18 mouse cellular contexts compared by ENCODE assay signal in the genomic region with DNA sequence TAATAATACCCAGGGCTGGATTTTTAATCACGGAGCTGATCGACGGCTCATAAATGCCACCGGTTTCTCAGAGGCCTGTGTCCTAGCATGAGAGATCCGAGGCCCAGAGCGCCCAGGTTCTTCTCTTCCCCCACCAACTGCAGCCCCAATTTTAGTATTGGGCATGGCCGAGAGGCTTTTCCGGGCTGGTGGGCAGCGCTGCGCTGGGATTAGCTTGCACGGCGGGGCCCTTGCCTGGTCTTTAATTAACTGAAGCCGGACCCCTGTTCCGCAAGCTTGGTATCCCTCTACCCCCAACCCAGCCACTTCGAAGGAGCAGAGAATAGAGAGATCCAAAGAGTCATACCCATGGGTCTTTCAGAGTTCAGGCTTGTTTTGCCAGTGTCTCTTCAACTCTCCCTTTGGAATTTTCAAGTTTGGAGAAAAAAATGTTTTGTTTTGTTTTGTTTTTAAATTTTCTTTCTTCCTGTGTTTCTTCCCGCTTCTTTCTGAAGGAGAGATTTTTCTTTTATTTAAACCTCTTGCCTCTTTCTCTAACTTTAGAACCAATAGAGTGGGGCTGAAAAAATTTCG. TPM values are rescaled to one million over a fixed set of nuclear protein-coding genes. Genes with fewer than 3 reads are reported as not detected.
DNase-seq lines count a peak whose midpoint lies in the region; ATAC-seq and TF ChIP-seq lines count a peak whose summit lies in the region.
"Had no signal": no experiment of that assay in that cellular context is flagged by ENCODE, and none has a peak within 500 bp of the region (broad histone marks: within the 10 kb centered on the region; RNA-seq: fewer than 3 reads in every experiment).

No protein-coding gene starts in this region.

- 0 out of 2 replicates have a peak overlapping the region, but pooled peaks have one; percentile 53 for H3K4me3 ChIP-seq in embryonic facial prominence, embryonic 15.5 days (replicated peaks)
- H3K4me3 ChIP-seq in hindbrain, embryonic 16.5 days (ENCODE audit: low read length) = peak overlapping the region; percentile 45
- 0 out of 2 replicates have a peak overlapping the region, but pooled peaks have one; percentile 37 for H3K4me3 ChIP-seq in midbrain, postnatal 0 days (ENCODE audit: low read depth, low read length)
- H3K4me3 ChIP-seq: megakaryocyte, embryonic 14.5 days had no signal

- no peaks in the 10 kb centered on the region for H3K9me3 ChIP-seq in embryonic facial prominence, embryonic 15.5 days (replicated peaks)
- no peaks in the 10 kb centered on the region for H3K9me3 ChIP-seq in hindbrain, embryonic 16.5 days (ENCODE audit: control insufficient read depth, low read length)
- H3K9me3 ChIP-seq in midbrain, postnatal 0 days (ENCODE audit: low read length) = no peaks in the 10 kb centered on the region
- H3K9me3 ChIP-seq: limb, embryonic 13.5 days; neural tube, embryonic 13.5 days had no signal

- peak; percentile 31 to 41 for DNase-seq in kidney, postnatal 4 days
- no peak for DNase-seq in kidney, postnatal 36 days
- DNase-seq in midbrain, postnatal 0 days (ENCODE audit: low spot score) = no peak
- no peak for DNase-seq in adrenal gland, adult 18-20 months (ENCODE audit: low spot score in 2 of 2)
- no peak for DNase-seq in adrenal gland, adult (ENCODE audit: inconsistent age in 2 of 2, low spot score in 1 of 2)
- DNase-seq in kidney, adult 18-20 months = no peak
- DNase-seq: kidney, adult 9 months; layer of hippocampus, adult 9-11 months; right cerebral cortex, postnatal 14 days; thymus, postnatal 4 days had no signal

- WGBS in embryonic facial prominence, embryonic 15.5 days = 6% methylated on average over 17 of the region's 17 CpGs
- 1% methylated on average over 17 of the region's 17 CpGs for WGBS in hindbrain, embryonic 16.5 days
- WGBS in midbrain, postnatal 0 days = 2% methylated on average over 17 of the region's 17 CpGs

- H3K4me1 ChIP-seq in embryonic facial prominence, embryonic 15.5 days = peaks cover 23% of the 10 kb centered on the region
- peaks cover 18% of the 10 kb centered on the region for H3K4me1 ChIP-seq in hindbrain, embryonic 16.5 days (ENCODE audit: control insufficient read depth, insufficient read depth, low read depth, low read length)
- peaks cover 8% of the 10 kb centered on the region for H3K4me1 ChIP-seq in midbrain, postnatal 0 days (ENCODE audit: insufficient read depth, low read length)

- ATAC-seq in embryonic facial prominence, embryonic 15.5 days (ENCODE audit: insufficient number of reproducible peaks, low FRiP score, low TSS enrichment, low read depth) = no peak
- ATAC-seq in hindbrain, embryonic 16.5 days = no peak
- ATAC-seq in midbrain, postnatal 0 days (ENCODE audit: low FRiP score) = no peak
- ATAC-seq: activated CD4-positive, CD25-positive, alpha-beta regulatory T cell, adult 4 months had no signal

- no peak overlapping the region for H3K27ac ChIP-seq in embryonic facial prominence, embryonic 15.5 days (replicated peaks)
- H3K27ac ChIP-seq in hindbrain, embryonic 16.5 days (ENCODE audit: low read depth, low read length) = no peak overlapping the region
- no peak overlapping the region for H3K27ac ChIP-seq in midbrain, postnatal 0 days (ENCODE audit: low read depth, low read length)
- H3K27ac ChIP-seq: limb, embryonic 13.5 days; neural tube, embryonic 13.5 days had no signal

- no peak overlapping the region for H3K4me2 ChIP-seq in embryonic facial prominence, embryonic 15.5 days (replicated peaks)
- no peak overlapping the region for H3K4me2 ChIP-seq in hindbrain, embryonic 16.5 days (ENCODE audit: low read length)
- H3K4me2 ChIP-seq in midbrain, postnatal 0 days (ENCODE audit: low read depth, low read length, poor library complexity, severe bottlenecking) = no peak overlapping the region
- H3K4me2 ChIP-seq: neural tube, embryonic 13.5 days had no signal

- TF ChIP-seq CTCF in midbrain, postnatal 0 days (IDR thresholded peaks at IDR 0.05) = no peak

- peaks cover 87% of the 10 kb centered on the region for H3K27me3 ChIP-seq in embryonic facial prominence, embryonic 15.5 days
- H3K27me3 ChIP-seq in hindbrain, embryonic 16.5 days (replicated peaks; ENCODE audit: control insufficient read depth, insufficient read depth, low read length) = peaks cover 28% of the 10 kb centered on the region
- H3K27me3 ChIP-seq in midbrain, postnatal 0 days (ENCODE audit: insufficient read depth, low read length) = peaks cover 59% of the 10 kb centered on the region

- no peaks in the 10 kb centered on the region for H3K36me3 ChIP-seq in embryonic facial prominence, embryonic 15.5 days
- no peaks in the 10 kb centered on the region for H3K36me3 ChIP-seq in hindbrain, embryonic 16.5 days (ENCODE audit: control insufficient read depth, insufficient read depth, low read length)
- H3K36me3 ChIP-seq in midbrain, postnatal 0 days (ENCODE audit: insufficient read depth, low read length) = no peaks in the 10 kb centered on the region
- H3K36me3 ChIP-seq: limb, embryonic 13.5 days; neural tube, embryonic 13.5 days had no signal

- no peak overlapping the region for H3K9ac ChIP-seq in embryonic facial prominence, embryonic 15.5 days
- H3K9ac ChIP-seq in hindbrain, embryonic 16.5 days (ENCODE audit: low read depth, low read length) = no peak overlapping the region
- no peak overlapping the region for H3K9ac ChIP-seq in midbrain, postnatal 0 days (replicated peaks; ENCODE audit: low read length, poor library complexity, severe bottlenecking)
- H3K9ac ChIP-seq: limb, embryonic 13.5 days; neural tube, embryonic 13.5 days had no signal

RNA-seq across cellular contexts. Expression of gene Lmx1a, which starts 1.2 kb away (rescaled TPM):
- polyA plus RNA-seq in embryonic facial prominence, embryonic 15.5 days (2015; fragmentation: Nextera tagmentation; extraction: Ambion mirVana) = 0.93 and 1.2 TPM in 2 replicates
- 7.0 and 7.1 TPM in 2 replicates for polyA plus RNA-seq in hindbrain, embryonic 16.5 days (2015; fragmentation: Nextera tagmentation; extraction: Ambion mirVana)
- total RNA-seq in midbrain, postnatal 0 days (2014; rRNA removed) = 3.9 and 6.3 TPM in 2 replicates
- polyA plus RNA-seq in midbrain, postnatal 0 days (2015; fragmentation: Nextera tagmentation; extraction: Ambion mirVana) = 3.2 and 3.5 TPM in 2 replicates
- total RNA-seq in adrenal gland, adult 18-20 months (2021) = not detected
- total RNA-seq: heart, postnatal 36 days had no signal
- polyA plus RNA-seq: activated CD4-positive, CD25-positive, alpha-beta regulatory T cell, adult 4 months; lung, embryonic 16.5 days had no signal

Comparison
In these comparisons a context has a peak if more than half of its experiments do, and no peak if none do; other contexts are left out.
1. DNase-seq: peak in kidney, postnatal 4 days (2 of 2); none in kidney, postnatal 36 days (0 of 2), midbrain, postnatal 0 days (single experiment), adrenal gland, adult 18-20 months (0 of 2), adrenal gland, adult (0 of 2) and kidney, adult 18-20 months (single experiment).
2. Peak in every context shown above with its lines, with median percentiles within 50 percentile points of each other: H3K4me3 ChIP-seq.